Mouse (Mus musculus): ENCODE data around the gene Ksr1. TPM values are rescaled to one million over a fixed set of nuclear protein-coding genes. Genes with fewer than 3 reads are reported as not detected.

Gene Ksr1
- polyA plus RNA-seq, 1 experiment from 2014 or later, result 10.8 TPM

GRCm38 (mm10) chr11:79023751-79024150, 122.5 kb downstream of the Ksr1 start:
- Histone ChIP-seq H3K27me3 (replicated peaks; ENCODE audit: control insufficient read depth, insufficient read depth, low read length) (no peaks in the 10 kb centered on the region), H3K9ac (ENCODE audit: low read depth, low read length) (peak overlapping the region; percentile 5), H3K27ac (replicated peaks; ENCODE audit: low read depth, low read length) (no peak overlapping the region)

GRCm38 (mm10) chr11:79023342-79023741, 122.9 kb downstream of the Ksr1 start:
- H3K9ac ChIP-seq (ENCODE audit: low read depth, low read length), result peak overlapping the region; percentile 5
- peak; percentile 64 for DNase-seq (ENCODE audit: low spot score)
- 0 out of 2 replicates have a peak, but pooled peaks have one; percentile 24 for ATAC-seq (ENCODE audit: low read depth)
- no peak overlapping the region for H3K4me3 ChIP-seq (ENCODE audit: low read depth, low read length)
- peaks cover 48% of the 10 kb centered on the region for H3K36me3 ChIP-seq (ENCODE audit: control insufficient read depth, insufficient read depth, low read length)
- H3K27me3 ChIP-seq (replicated peaks; ENCODE audit: control insufficient read depth, insufficient read depth, low read length), result no peaks in the 10 kb centered on the region
- 21% methylated on average over 7 of the region's 7 CpGs for WGBS
- peak overlapping the region; percentile 28 for H3K4me2 ChIP-seq (ENCODE audit: low read depth, low read length)
- H3K9me3 ChIP-seq (ENCODE audit: control insufficient read depth, low read length), result no peaks in the 10 kb centered on the region
- peaks cover 5% of the 10 kb centered on the region; the same call in 1 of the 2 replicates for H3K4me1 ChIP-seq (ENCODE audit: control insufficient read depth, insufficient read depth, low read length)
- no peak overlapping the region for H3K27ac ChIP-seq (replicated peaks; ENCODE audit: low read depth, low read length)

More at GRCm38 (mm10) chr11:79023751-79024150, 122.5 kb downstream of the Ksr1 start:
- H3K4me1 ChIP-seq (ENCODE audit: control insufficient read depth, insufficient read depth, low read length), result peaks cover 5% of the 10 kb centered on the region; the same call in 1 of the 2 replicates
- H3K4me3 ChIP-seq (ENCODE audit: low read depth, low read length), result no peak overlapping the region
- H3K9me3 ChIP-seq (ENCODE audit: control insufficient read depth, low read length), result no peaks in the 10 kb centered on the region
- H3K4me2 ChIP-seq (ENCODE audit: low read depth, low read length), result peak overlapping the region; percentile 28; the same call in 1 of the 2 replicates
- peaks cover 47% of the 10 kb centered on the region for H3K36me3 ChIP-seq (ENCODE audit: control insufficient read depth, insufficient read depth, low read length)
- ATAC-seq (ENCODE audit: low read depth), result no peak
- WGBS, result 66% methylated on average over 6 of the region's 6 CpGs
- DNase-seq (ENCODE audit: low spot score), result no peak

- DNase-seq (ENCODE audit: low spot score), result no peak
- H3K9ac ChIP-seq (ENCODE audit: low read depth, low read length), result peak overlapping the region; percentile 5; the same call in 1 of the 2 replicates
Measured at GRCm38 (mm10) chr11:79022836-79023235, 123.4 kb downstream of the Ksr1 start.

GRCm38 (mm10) chr11:79020535-79021045, 125.6 kb downstream of the Ksr1 start:
- Histone ChIP-seq H3K36me3 (ENCODE audit: control insufficient read depth, insufficient read depth, low read length) (peaks cover 55% of the 10 kb centered on the region), H3K27me3 (replicated peaks; ENCODE audit: control insufficient read depth, insufficient read depth, low read length) (no peaks in the 10 kb centered on the region), H3K9ac (ENCODE audit: low read depth, low read length) (no peak overlapping the region), H3K27ac (replicated peaks; ENCODE audit: low read depth, low read length) (no peak overlapping the region), H3K9me3 (ENCODE audit: control insufficient read depth, low read length) (no peaks in the 10 kb centered on the region), H3K4me3 (ENCODE audit: low read depth, low read length) (no peak overlapping the region), H3K4me1 (ENCODE audit: control insufficient read depth, insufficient read depth, low read length) (peaks cover 5% of the 10 kb centered on the region; the same call in 1 of the 2 replicates), H3K4me2 (ENCODE audit: low read depth, low read length) (no peak overlapping the region)
- no peak for ATAC-seq (ENCODE audit: low read depth)
- no peak for DNase-seq (ENCODE audit: low spot score)
- 77% methylated on average over 20 of the region's 21 CpGs for WGBS

More at GRCm38 (mm10) chr11:79022836-79023235, 123.4 kb downstream of the Ksr1 start:
- H3K27me3 ChIP-seq (replicated peaks; ENCODE audit: control insufficient read depth, insufficient read depth, low read length), result no peaks in the 10 kb centered on the region
- no peak overlapping the region for H3K27ac ChIP-seq (replicated peaks; ENCODE audit: low read depth, low read length)
- H3K9me3 ChIP-seq (ENCODE audit: control insufficient read depth, low read length), result no peaks in the 10 kb centered on the region
- H3K4me2 ChIP-seq (ENCODE audit: low read depth, low read length), result peak overlapping the region; percentile 28; the same call in 1 of the 2 replicates
- peaks cover 48% of the 10 kb centered on the region for H3K36me3 ChIP-seq (ENCODE audit: control insufficient read depth, insufficient read depth, low read length)
- ATAC-seq (ENCODE audit: low read depth), result no peak
- no peak overlapping the region for H3K4me3 ChIP-seq (ENCODE audit: low read depth, low read length)
- peaks cover 5% of the 10 kb centered on the region; the same call in 1 of the 2 replicates for H3K4me1 ChIP-seq (ENCODE audit: control insufficient read depth, insufficient read depth, low read length)
- WGBS, result 66% methylated on average over 4 of the region's 4 CpGs

- H3K9me3 ChIP-seq (ENCODE audit: control insufficient read depth, low read length), result no peaks in the 10 kb centered on the region
- H3K27me3 ChIP-seq (replicated peaks; ENCODE audit: control insufficient read depth, insufficient read depth, low read length), result no peaks in the 10 kb centered on the region
- no peak overlapping the region for H3K4me3 ChIP-seq (ENCODE audit: low read depth, low read length)
- H3K9ac ChIP-seq (ENCODE audit: low read depth, low read length), result no peak overlapping the region
- H3K4me2 ChIP-seq (ENCODE audit: low read depth, low read length), result no peak overlapping the region
- H3K27ac ChIP-seq (replicated peaks; ENCODE audit: low read depth, low read length), result no peak overlapping the region
- peaks cover 5% of the 10 kb centered on the region; the same call in 1 of the 2 replicates for H3K4me1 ChIP-seq (ENCODE audit: control insufficient read depth, insufficient read depth, low read length)
- 81% methylated on average over 17 of the region's 17 CpGs for WGBS
- DNase-seq (ENCODE audit: low spot score) (no peak), ATAC-seq (ENCODE audit: low read depth) (no peak)
- peaks cover 52% of the 10 kb centered on the region for H3K36me3 ChIP-seq (ENCODE audit: control insufficient read depth, insufficient read depth, low read length)
Measured at GRCm38 (mm10) chr11:79019839-79020534, 126.2 kb downstream of the Ksr1 start.

- Histone ChIP-seq H3K4me1 (ENCODE audit: control insufficient read depth, insufficient read depth, low read length) (peaks cover 12% of the 10 kb centered on the region; the same call in 1 of the 2 replicates), H3K4me3 (ENCODE audit: low read depth, low read length) (no peak overlapping the region), H3K36me3 (ENCODE audit: control insufficient read depth, insufficient read depth, low read length) (peaks cover 52% of the 10 kb centered on the region), H3K9me3 (ENCODE audit: control insufficient read depth, low read length) (no peaks in the 10 kb centered on the region), H3K27ac (replicated peaks; ENCODE audit: low read depth, low read length) (no peak overlapping the region), H3K27me3 (replicated peaks; ENCODE audit: control insufficient read depth, insufficient read depth, low read length) (no peaks in the 10 kb centered on the region), H3K9ac (ENCODE audit: low read depth, low read length) (no peak overlapping the region), H3K4me2 (ENCODE audit: low read depth, low read length) (no peak overlapping the region)
- ATAC-seq (ENCODE audit: low read depth), result no peak
- WGBS, result 56% methylated on average over 10 of the region's 11 CpGs
- DNase-seq (ENCODE audit: low spot score), result peak; percentile 64
Measured at GRCm38 (mm10) chr11:79018954-79019704, 127.1 kb downstream of the Ksr1 start.

GRCm38 (mm10) chr11:79017161-79017606, 129.0 kb downstream of the Ksr1 start:
- peaks cover 52% of the 10 kb centered on the region for H3K36me3 ChIP-seq (ENCODE audit: control insufficient read depth, insufficient read depth, low read length)
- H3K27ac ChIP-seq (replicated peaks; ENCODE audit: low read depth, low read length), result no peak overlapping the region
- no peak overlapping the region for H3K4me3 ChIP-seq (ENCODE audit: low read depth, low read length)
- H3K9ac ChIP-seq (ENCODE audit: low read depth, low read length), result no peak overlapping the region
- H3K9me3 ChIP-seq (ENCODE audit: control insufficient read depth, low read length), result no peaks in the 10 kb centered on the region
- ATAC-seq (ENCODE audit: low read depth), result no peak
- DNase-seq (ENCODE audit: low spot score), result no peak
- no peaks in the 10 kb centered on the region for H3K27me3 ChIP-seq (replicated peaks; ENCODE audit: control insufficient read depth, insufficient read depth, low read length)
- H3K4me2 ChIP-seq (ENCODE audit: low read depth, low read length), result no peak overlapping the region
- H3K4me1 ChIP-seq (ENCODE audit: control insufficient read depth, insufficient read depth, low read length), result peaks cover 7% of the 10 kb centered on the region; the same call in 1 of the 2 replicates
- 66% methylated on average over 7 of the region's 7 CpGs for WGBS

GRCm38 (mm10) chr11:79016236-79016635, 130.0 kb downstream of the Ksr1 start:
- ATAC-seq (ENCODE audit: low read depth) (no peak), DNase-seq (ENCODE audit: low spot score) (peak; percentile 34)
- H3K4me1 ChIP-seq (ENCODE audit: control insufficient read depth, insufficient read depth, low read length), result peaks cover 7% of the 10 kb centered on the region; the same call in 1 of the 2 replicates
- H3K27me3 ChIP-seq (replicated peaks; ENCODE audit: control insufficient read depth, insufficient read depth, low read length), result no peaks in the 10 kb centered on the region
- H3K27ac ChIP-seq (replicated peaks; ENCODE audit: low read depth, low read length), result no peak overlapping the region
- H3K36me3 ChIP-seq (ENCODE audit: control insufficient read depth, insufficient read depth, low read length), result peaks cover 47% of the 10 kb centered on the region
- 59% methylated on average over 12 of the region's 12 CpGs for WGBS
- H3K4me2 ChIP-seq (ENCODE audit: low read depth, low read length), result no peak overlapping the region
- H3K4me3 ChIP-seq (ENCODE audit: low read depth, low read length), result no peak overlapping the region
- no peak overlapping the region for H3K9ac ChIP-seq (ENCODE audit: low read depth, low read length)
- no peaks in the 10 kb centered on the region for H3K9me3 ChIP-seq (ENCODE audit: control insufficient read depth, low read length)

All from embryonic facial prominence, embryonic 14.5 days (tissue).